Comparison of ENCODE assay signal across 8 mouse cellular contexts in genomic region chr15:11904848-11905672, GRCm38 (mm10). TPM values are rescaled to one million over a fixed set of nuclear protein-coding genes. Genes with fewer than 3 reads are reported as not detected.
A peak's percentile ranks its signal among the peaks of the same experiment; 100 is the strongest.
DNase-seq lines count a peak whose midpoint lies in the region; ATAC-seq lines count a peak whose summit lies in the region.

No protein-coding gene starts in this region.

- no peaks in the 10 kb centered on the region for H3K36me3 ChIP-seq in embryonic facial prominence, embryonic 15.5 days
- no peaks in the 10 kb centered on the region for H3K36me3 ChIP-seq in stomach, embryonic 14.5 days (ENCODE audit: control insufficient read depth, insufficient read depth, low read length)

- H3K9me3 ChIP-seq in embryonic facial prominence, embryonic 15.5 days (replicated peaks), result no peaks in the 10 kb centered on the region
- no peaks in the 10 kb centered on the region for H3K9me3 ChIP-seq in stomach, embryonic 14.5 days (ENCODE audit: control insufficient read depth, low read depth, low read length)

- H3K27ac ChIP-seq in embryonic facial prominence, embryonic 15.5 days (replicated peaks), result peak overlapping the region; percentile 55
- peak overlapping the region; percentile 11; the same call in 1 of the 2 replicates for H3K27ac ChIP-seq in stomach, embryonic 14.5 days (ENCODE audit: low read length)

- peaks cover 34% of the 10 kb centered on the region for H3K27me3 ChIP-seq in embryonic facial prominence, embryonic 15.5 days
- no peaks in the 10 kb centered on the region for H3K27me3 ChIP-seq in stomach, embryonic 14.5 days (ENCODE audit: control insufficient read depth, insufficient read depth, low read length)

- no peak for ATAC-seq in embryonic facial prominence, embryonic 15.5 days (ENCODE audit: insufficient number of reproducible peaks, low FRiP score, low TSS enrichment, low read depth)
- no peak for ATAC-seq in stomach, embryonic 14.5 days (ENCODE audit: insufficient number of reproducible peaks, insufficient read depth, low FRiP score, low read depth)

- peak overlapping the region; percentile 97 for H3K4me2 ChIP-seq in embryonic facial prominence, embryonic 15.5 days (replicated peaks)
- H3K4me2 ChIP-seq in stomach, embryonic 14.5 days (replicated peaks; ENCODE audit: low read depth, low read length), result peak overlapping the region; percentile 95

- peak overlapping the region; percentile 37 for H3K9ac ChIP-seq in embryonic facial prominence, embryonic 15.5 days
- H3K9ac ChIP-seq in stomach, embryonic 14.5 days (replicated peaks; ENCODE audit: low read depth, low read length), result peak overlapping the region; percentile 22; the same call in 1 of the 2 replicates

- intact Hi-C loops in heart, postnatal 10 days (cut with DNase I), result no loop called here

- H3K4me1 ChIP-seq in embryonic facial prominence, embryonic 15.5 days, result peaks cover 42% of the 10 kb centered on the region
- H3K4me1 ChIP-seq in stomach, embryonic 14.5 days (ENCODE audit: control insufficient read depth, insufficient read depth, low read length), result peaks cover 9% of the 10 kb centered on the region; the same call in 1 of the 2 replicates

- peak overlapping the region; percentile 59 for H3K4me3 ChIP-seq in embryonic facial prominence, embryonic 15.5 days (replicated peaks)
- H3K4me3 ChIP-seq in stomach, embryonic 14.5 days (ENCODE audit: low read depth, low read length), result peak overlapping the region; percentile 59

- peak; percentile 35 for DNase-seq in thymus, postnatal 4 days
- DNase-seq in thymus, postnatal 0 days (ENCODE audit: low spot score), result no peak
- peak; percentile 46 to 50 for DNase-seq in heart, postnatal 10 days
- peak; percentile 52 to 68 for DNase-seq in kidney, postnatal 4 days
- peak; percentile 55 for DNase-seq in mesoderm, embryonic 11.5 days (ENCODE audit: low read depth, low spot score)
- DNase-seq in cerebellum, postnatal 4 days (ENCODE audit: low spot score in 2 of 2), result no peak

- under 1% methylated on average over 90 of the region's 90 CpGs for WGBS in embryonic facial prominence, embryonic 15.5 days
- under 1% methylated on average over 90 of the region's 90 CpGs for WGBS in stomach, embryonic 14.5 days

RNA-seq across cellular contexts. Expression of gene Npr3, which starts 2.0 kb away (rescaled TPM):
- 0.45 and 0.49 TPM in 2 replicates for polyA plus RNA-seq in thymus, postnatal 0 days (2015; fragmentation: Nextera tagmentation; extraction: Ambion mirVana)
- 5.3 and 5.6 TPM in 2 replicates for polyA plus RNA-seq in embryonic facial prominence, embryonic 15.5 days (2015; fragmentation: Nextera tagmentation; extraction: Ambion mirVana)
- total RNA-seq in heart, postnatal 10 days (2021), result 10 to 100 TPM; 29.2 to 32.9 TPM
- 5.3 and 5.9 TPM in 2 replicates for polyA plus RNA-seq in stomach, embryonic 14.5 days (2014; fragmentation: Nextera tagmentation; extraction: Ambion mirVana)

Comparison
In these comparisons a context has a peak if more than half of its experiments do, and no peak if none do; other contexts are left out.
1. DNase-seq: peak in thymus, postnatal 4 days (single experiment), heart, postnatal 10 days (2 of 2), kidney, postnatal 4 days (2 of 2) and mesoderm, embryonic 11.5 days (single experiment); none in thymus, postnatal 0 days (single experiment) and cerebellum, postnatal 4 days (0 of 2).